Mouse (Mus musculus) gastrocnemius, adult 18-20 months (tissue): ENCODE measurements at regions not wholly inside any gene's neighbourhood (a gene's known extent, or its start where the extent isn't known, plus 50 kb on each side); places are given as distances from the start of the nearest gene placed in this dataset.

Source experiments
- DNase-seq: peaks from one replicate; pipeline ENCODE4 v3.0.0; 2021; ENCODE audit warnings: low spot score

DNA sequence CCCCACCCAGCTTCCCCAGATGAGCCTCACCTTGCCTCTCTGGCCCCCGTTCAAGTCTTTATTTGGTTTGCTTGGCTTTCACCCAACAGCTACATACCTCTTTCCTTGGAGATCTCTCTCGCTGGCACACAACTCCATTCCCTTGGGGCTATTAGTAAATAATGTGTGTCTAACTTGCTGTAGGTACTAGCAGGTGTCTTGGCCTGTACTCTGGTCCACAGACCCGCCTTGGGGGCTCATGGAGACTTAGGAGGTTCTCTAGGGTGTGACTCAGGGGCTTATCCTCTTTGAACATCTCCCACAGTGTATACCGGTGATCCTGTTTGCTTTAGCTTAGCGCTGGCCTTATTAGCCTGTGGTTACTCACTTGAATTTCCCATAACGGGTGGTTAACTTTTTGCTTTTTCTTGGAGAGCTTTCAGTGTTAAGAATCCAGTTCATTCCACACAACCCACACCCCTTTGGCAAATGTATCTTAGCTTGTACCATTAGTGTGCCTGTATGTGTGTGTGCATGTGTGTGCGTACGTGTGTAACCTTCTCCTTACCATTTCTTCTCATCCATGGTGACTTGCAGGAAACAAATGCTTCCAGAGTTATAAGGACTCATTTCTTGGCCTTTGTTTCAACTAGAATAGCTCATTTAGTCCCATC is 67.3 kb upstream of the Map4k3 start:
- DNase-seq: no peak

DNA sequence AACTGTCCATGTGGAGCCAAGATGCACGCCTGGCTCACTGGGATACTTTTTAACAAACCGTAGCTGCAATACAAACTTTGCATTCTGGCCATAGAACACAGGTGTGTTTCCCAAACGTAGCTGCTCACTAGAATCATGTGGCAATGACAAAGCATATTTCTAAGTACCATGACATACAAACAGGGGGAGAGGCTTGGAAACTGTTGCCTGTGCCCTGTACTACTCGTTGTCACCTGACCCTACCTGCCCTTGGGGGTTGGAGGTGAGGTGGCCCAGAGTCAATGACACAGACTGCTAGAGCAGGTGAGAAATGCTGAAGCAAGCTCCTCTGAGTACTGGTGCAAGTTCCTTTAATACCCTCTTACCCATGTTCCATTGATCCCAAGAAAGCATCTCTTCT is 64.3 kb upstream of the Map4k3 start:
- no peak for DNase-seq

DNA sequence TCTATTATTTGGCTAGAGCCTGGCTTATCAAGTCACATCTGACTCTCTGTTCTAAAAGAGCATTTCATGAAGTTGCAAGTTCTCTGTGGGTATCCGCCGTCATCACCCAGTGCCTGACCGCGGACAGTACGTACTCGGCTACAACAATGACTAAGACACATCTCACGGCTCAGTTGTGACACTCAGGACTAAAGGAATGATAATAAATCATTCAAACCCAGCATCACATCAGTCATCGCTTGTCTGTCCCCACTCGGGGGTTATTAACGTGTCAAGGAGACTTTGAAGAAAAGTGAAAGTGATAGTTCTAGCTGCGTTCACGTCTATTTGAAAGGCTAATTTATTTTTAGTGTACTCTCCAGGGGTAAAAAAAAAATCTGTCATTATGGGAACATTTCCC is 61.4 kb upstream of the Map4k3 start:
- no peak for DNase-seq

DNA sequence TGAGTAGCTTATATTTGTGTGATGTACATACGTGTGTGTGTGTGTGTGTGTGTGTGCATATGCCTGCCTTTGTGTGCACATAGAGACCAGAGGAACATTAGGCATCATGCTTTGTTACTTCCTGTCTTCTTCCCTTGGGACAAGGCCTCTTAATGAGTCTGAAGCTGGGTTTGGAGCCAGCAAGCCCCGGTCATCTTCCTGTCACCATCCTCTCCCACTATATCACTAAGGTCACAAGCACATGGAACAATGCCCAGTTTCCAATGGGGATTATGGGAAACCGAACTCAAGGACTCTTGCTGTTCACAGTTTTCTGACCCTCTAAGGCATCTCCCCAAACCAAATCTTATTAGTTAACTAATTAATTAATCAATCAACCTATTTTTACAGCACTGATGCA is 60.7 kb upstream of the Map4k3 start:
- DNase-seq: peak; percentile 11

DNA sequence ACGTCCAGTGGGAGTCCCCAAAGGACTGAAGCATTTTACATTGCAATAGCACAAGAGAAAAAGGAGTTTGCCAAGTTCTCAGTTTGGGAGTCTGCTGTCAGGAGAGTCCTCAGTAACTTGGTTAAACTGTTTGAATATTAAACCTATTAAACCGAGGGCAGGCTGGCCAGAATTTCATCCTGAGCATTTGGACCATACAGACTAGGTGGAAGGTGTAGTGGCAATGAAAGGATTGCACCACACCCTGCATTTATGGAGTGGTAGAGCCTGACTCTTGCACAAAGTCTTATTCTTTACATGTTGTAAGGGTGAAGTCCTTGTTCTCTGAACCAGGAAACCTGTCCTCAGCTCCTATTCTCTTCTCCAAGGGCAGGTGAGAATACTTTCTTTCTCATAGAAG is 58.6 kb upstream of the Map4k3 start:
- DNase-seq: no peak

DNA sequence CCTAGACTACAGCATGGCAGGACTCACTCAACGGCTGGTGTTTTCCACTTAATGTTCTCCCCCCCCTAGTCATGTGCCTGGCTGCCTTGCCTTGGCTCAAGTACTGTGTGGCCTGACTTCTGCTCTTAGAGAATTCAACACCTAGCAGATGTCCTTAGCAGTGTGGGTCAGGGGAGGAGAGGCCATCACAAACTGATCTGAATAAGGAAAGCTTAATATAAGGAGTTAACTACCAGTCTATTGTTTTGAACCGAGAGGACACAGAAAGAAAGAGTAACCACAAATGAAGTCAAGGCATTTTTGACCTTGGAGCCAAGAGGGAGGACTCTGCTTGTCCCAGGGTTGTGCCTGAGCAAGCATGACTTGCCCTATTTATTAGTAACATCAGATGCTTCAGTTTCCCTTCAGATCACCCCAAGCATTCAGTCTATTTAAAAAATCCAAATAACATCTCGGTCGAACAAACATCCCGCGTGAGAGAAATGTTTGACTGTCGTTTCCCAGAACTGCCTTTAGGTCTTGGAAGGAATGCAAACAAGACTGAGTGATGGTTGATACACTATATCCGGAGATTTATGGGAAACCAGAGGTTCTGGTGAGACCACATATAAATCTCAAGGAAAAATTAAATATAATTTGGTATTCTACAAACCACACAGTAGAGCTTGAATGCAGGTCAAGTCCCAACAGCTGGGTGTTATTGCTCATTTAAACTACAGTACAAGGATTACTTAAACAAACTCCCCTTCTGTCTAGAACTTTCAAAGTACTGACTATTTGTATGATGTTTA is 58.0 kb upstream of the Map4k3 start:
- DNase-seq: no peak

DNA sequence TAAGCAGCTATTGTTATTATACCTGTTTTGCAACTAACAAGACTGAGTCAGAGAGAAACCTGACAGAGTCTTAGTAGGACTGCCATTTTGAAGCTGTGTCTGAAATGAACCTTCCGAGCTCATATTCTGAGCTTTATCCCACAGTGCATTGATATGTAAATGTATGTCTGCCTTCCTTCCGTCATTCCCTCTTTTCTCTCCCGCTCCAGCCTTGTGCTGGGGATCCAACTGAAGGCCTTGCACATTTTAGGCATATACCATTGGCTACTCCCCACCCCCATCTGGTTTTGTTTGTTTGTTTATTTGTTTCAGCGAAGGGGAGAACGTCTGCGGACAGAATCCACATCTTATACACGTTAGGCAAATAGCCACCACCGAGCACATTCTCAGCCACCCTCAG is 57.2 kb upstream of the Map4k3 start:
- no peak for DNase-seq

DNA sequence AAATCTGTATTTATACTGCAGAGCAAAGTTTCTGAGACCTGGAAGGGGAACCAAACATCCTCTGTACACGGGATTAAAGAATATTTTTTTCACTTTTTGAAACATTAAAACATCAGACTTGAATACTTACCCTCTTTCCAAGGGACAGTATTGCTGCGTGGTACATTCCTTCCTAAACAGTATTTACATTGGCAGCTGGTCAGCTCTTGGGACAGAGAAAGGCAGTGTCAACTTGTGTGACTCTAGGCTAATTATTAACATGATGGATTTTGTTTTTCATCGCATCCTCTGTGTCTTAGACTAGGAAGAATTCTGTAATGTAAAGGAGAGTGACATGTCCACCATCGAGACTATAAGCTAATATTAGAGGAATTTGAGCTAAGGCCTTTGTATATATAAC is 56.8 kb upstream of the Map4k3 start:
- DNase-seq: no peak

DNA sequence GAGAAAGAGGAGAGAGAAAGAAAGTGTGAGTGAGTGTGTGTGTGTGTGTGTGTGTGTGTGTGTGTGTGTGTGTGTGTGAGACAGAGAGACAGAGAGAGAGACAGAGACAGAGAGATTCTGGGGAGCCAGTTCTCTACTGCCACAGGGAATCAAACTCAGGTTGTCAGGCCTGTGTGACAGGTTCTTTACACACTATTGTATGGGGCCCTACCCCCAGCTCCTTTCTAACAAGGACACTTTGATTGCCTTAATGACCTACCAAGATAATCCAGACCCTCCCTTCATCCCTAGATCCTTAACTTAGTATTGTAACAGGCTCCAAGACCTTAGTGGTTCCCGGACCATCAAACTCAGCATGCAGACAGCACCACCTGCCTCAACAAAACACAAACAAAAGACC is 53.9 kb upstream of the Map4k3 start:
- no peak for DNase-seq

DNA sequence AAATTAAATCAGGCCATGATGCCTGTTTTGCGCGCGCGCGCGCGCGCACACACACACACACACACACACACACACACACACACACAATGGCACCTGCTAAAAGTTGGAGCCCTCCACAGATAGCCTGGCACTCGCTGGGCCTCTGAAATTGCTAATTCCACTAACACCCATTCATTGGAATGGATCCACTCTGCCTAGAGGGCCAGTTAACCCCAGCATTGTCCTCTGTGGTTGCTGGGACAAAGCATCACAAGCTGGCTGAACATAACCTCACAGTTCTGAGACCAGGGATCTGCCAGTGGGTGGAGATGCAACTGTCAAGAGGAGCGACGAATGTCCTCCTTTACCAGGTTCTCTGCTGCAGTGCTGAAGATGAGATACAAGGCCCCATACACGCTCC is 53.3 kb upstream of the Map4k3 start:
- no peak for DNase-seq

DNA sequence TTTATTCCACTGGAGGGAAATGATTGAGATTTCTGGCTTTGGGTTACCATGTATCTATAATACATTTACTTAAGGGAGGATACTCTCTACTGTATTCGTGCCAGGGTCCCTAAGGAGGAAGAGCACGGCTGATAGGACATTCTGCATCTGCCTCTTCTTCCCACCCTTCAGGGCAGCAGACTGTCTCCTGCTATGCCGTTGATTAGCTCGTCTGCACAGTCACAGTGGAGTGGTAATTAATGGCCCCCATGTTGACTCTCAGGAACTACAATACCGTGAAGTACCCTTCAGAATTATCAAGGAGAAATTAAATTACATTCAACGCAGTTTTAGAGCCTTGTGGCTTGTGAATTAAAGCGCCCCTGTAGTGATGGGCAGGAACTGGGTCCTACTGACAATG is 52.0 kb upstream of the Map4k3 start:
- DNase-seq: no peak

DNA sequence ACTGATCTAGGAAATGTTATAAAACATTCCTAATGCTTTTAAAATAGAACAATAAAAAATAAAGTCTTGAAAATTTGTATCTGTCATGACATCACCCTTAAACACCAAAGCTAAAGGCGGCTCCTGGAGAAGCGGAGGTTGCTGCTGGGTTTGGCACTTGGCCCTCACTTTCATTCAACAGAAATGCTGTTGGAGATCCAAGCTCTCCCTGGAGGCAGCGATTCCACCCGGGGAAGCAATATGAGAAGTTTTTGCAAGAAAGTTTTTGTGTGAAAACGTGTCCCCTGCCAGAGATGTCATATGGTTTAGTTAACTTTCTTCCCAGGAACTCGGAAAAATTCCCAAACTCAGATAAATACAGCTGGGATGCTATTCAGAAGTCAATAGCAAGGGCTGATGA is 51.5 kb upstream of the Map4k3 start:
- DNase-seq: peak; percentile 76
